Comparison of ENCODE assay signal across 21 mouse cellular contexts in genomic region chr12:99292152-99292551, GRCm38 (mm10).
DNase-seq lines count a peak whose midpoint lies in the region; ATAC-seq and TF ChIP-seq lines count a peak whose summit lies in the region.
"Had no signal": no experiment of that assay in that cellular context is flagged by ENCODE, and none has a peak within 500 bp of the region (broad histone marks: within the 10 kb centered on the region; RNA-seq: fewer than 3 reads in every experiment).

No protein-coding gene starts in this region.

- H3K36me3 ChIP-seq in forebrain, embryonic 12.5 days (replicated peaks) = peaks cover 12% of the 10 kb centered on the region
- peaks cover 2% of the 10 kb centered on the region; the same call in 1 of the 2 replicates for H3K36me3 ChIP-seq in forebrain, embryonic 16.5 days (ENCODE audit: control insufficient read depth, insufficient read depth)
- H3K36me3 ChIP-seq in midbrain, embryonic 15.5 days (replicated peaks) = no peaks in the 10 kb centered on the region
- no peaks in the 10 kb centered on the region for H3K36me3 ChIP-seq in midbrain, embryonic 11.5 days (ENCODE audit: control insufficient read depth, insufficient read depth, low read length)
- no peaks in the 10 kb centered on the region for H3K36me3 ChIP-seq in hindbrain, embryonic 14.5 days (replicated peaks; ENCODE audit: control insufficient read depth, insufficient read depth)
- H3K36me3 ChIP-seq in neural tube, embryonic 14.5 days (ENCODE audit: control insufficient read depth, insufficient read depth, low read length) = no peaks in the 10 kb centered on the region; the same call in 1 of the 2 replicates

- no peaks in the 10 kb centered on the region for H3K27me3 ChIP-seq in forebrain, embryonic 12.5 days
- H3K27me3 ChIP-seq in forebrain, embryonic 16.5 days (replicated peaks; ENCODE audit: control insufficient read depth, insufficient read depth, low read length) = no peaks in the 10 kb centered on the region
- no peaks in the 10 kb centered on the region for H3K27me3 ChIP-seq in midbrain, embryonic 15.5 days (replicated peaks)
- H3K27me3 ChIP-seq in midbrain, embryonic 11.5 days (ENCODE audit: control insufficient read depth, insufficient read depth, low read length) = no peaks in the 10 kb centered on the region
- H3K27me3 ChIP-seq in hindbrain, embryonic 14.5 days (ENCODE audit: control insufficient read depth, insufficient read depth, low read length) = no peaks in the 10 kb centered on the region
- no peaks in the 10 kb centered on the region for H3K27me3 ChIP-seq in neural tube, embryonic 14.5 days (ENCODE audit: control insufficient read depth, insufficient read depth, low read length)
- H3K27me3 ChIP-seq: embryonic facial prominence, embryonic 15.5 days had no signal

- no peak overlapping the region for H3K4me2 ChIP-seq in forebrain, embryonic 12.5 days
- no peak overlapping the region for H3K4me2 ChIP-seq in forebrain, embryonic 16.5 days (ENCODE audit: low read length)
- H3K4me2 ChIP-seq in midbrain, embryonic 15.5 days = no peak overlapping the region
- H3K4me2 ChIP-seq in midbrain, embryonic 11.5 days = no peak overlapping the region
- no peak overlapping the region for H3K4me2 ChIP-seq in hindbrain, embryonic 14.5 days (replicated peaks)
- no peak overlapping the region for H3K4me2 ChIP-seq in neural tube, embryonic 14.5 days (ENCODE audit: low read depth, low read length)
- H3K4me2 ChIP-seq: embryonic facial prominence, embryonic 15.5 days; heart, embryonic 11.5 days had no signal

- WGBS in forebrain, embryonic 12.5 days = 66% methylated on average over 6 of the region's 6 CpGs
- WGBS in forebrain, embryonic 16.5 days = 21% methylated on average over 6 of the region's 6 CpGs
- 48% methylated on average over 6 of the region's 6 CpGs for WGBS in midbrain, embryonic 15.5 days
- WGBS in midbrain, embryonic 11.5 days = 86% methylated on average over 6 of the region's 6 CpGs
- 41% methylated on average over 6 of the region's 6 CpGs for WGBS in hindbrain, embryonic 14.5 days
- WGBS in neural tube, embryonic 14.5 days = 36% methylated on average over 6 of the region's 6 CpGs
- WGBS in lung, adult 2 months = 79% methylated on average over 6 of the region's 6 CpGs

- H3K4me3 ChIP-seq in forebrain, embryonic 12.5 days (replicated peaks) = no peak overlapping the region
- no peak overlapping the region for H3K4me3 ChIP-seq in forebrain, embryonic 16.5 days (replicated peaks; ENCODE audit: low read length)
- no peak overlapping the region for H3K4me3 ChIP-seq in midbrain, embryonic 15.5 days
- H3K4me3 ChIP-seq in midbrain, embryonic 11.5 days (ENCODE audit: low read depth, low read length) = no peak overlapping the region
- H3K4me3 ChIP-seq in hindbrain, embryonic 14.5 days (replicated peaks; ENCODE audit: low read length) = no peak overlapping the region
- no peak overlapping the region for H3K4me3 ChIP-seq in neural tube, embryonic 14.5 days (ENCODE audit: low read depth, low read length)
- no peak overlapping the region for H3K4me3 ChIP-seq in lung, adult 2 months (replicated peaks; ENCODE audit: extremely low read depth, low read depth, low read length)
- H3K4me3 ChIP-seq: embryonic facial prominence, embryonic 15.5 days; layer of hippocampus, adult 2 months had no signal

- no peak for DNase-seq in midbrain, embryonic 11.5 days (ENCODE audit: low spot score, missing footprints)
- peak; percentile 55 for DNase-seq in hindbrain, embryonic 14.5 days (ENCODE audit: low spot score)
- no peak for DNase-seq in lung, postnatal 4 days
- no peak for DNase-seq in lung, adult 2 months
- DNase-seq: adrenal gland, postnatal 10 days; cerebellum, adult 8-10 months; gastrocnemius, postnatal 10 days; heart, adult 11 months; kidney, adult 9 months; kidney, postnatal 25 days; layer of hippocampus, postnatal 36 days; spleen, adult 18-20 months had no signal

- no peaks in the 10 kb centered on the region for H3K9me3 ChIP-seq in forebrain, embryonic 12.5 days
- H3K9me3 ChIP-seq in forebrain, embryonic 16.5 days (ENCODE audit: control insufficient read depth, low read length) = no peaks in the 10 kb centered on the region
- H3K9me3 ChIP-seq in midbrain, embryonic 15.5 days = no peaks in the 10 kb centered on the region
- no peaks in the 10 kb centered on the region for H3K9me3 ChIP-seq in midbrain, embryonic 11.5 days (ENCODE audit: control insufficient read depth, low read length)
- H3K9me3 ChIP-seq in hindbrain, embryonic 14.5 days (ENCODE audit: control insufficient read depth, low read length) = no peaks in the 10 kb centered on the region
- H3K9me3 ChIP-seq in neural tube, embryonic 14.5 days (ENCODE audit: control insufficient read depth, low read length) = no peaks in the 10 kb centered on the region
- H3K9me3 ChIP-seq: embryonic facial prominence, embryonic 15.5 days had no signal

- H3K27ac ChIP-seq in forebrain, embryonic 12.5 days = peak overlapping the region; percentile 50; the same call in 1 of the 2 replicates
- H3K27ac ChIP-seq in forebrain, embryonic 16.5 days (ENCODE audit: low read length) = no peak overlapping the region
- H3K27ac ChIP-seq in midbrain, embryonic 15.5 days = peak overlapping the region; percentile 23; the same call in 1 of the 2 replicates
- H3K27ac ChIP-seq in midbrain, embryonic 11.5 days (ENCODE audit: low read depth, low read length) = no peak overlapping the region
- peak overlapping the region; percentile 33 for H3K27ac ChIP-seq in hindbrain, embryonic 14.5 days
- H3K27ac ChIP-seq in neural tube, embryonic 14.5 days (ENCODE audit: low read depth, low read length) = no peak overlapping the region
- H3K27ac ChIP-seq: embryonic facial prominence, embryonic 15.5 days; layer of hippocampus, adult 2 months had no signal

- H3K4me1 ChIP-seq in forebrain, embryonic 12.5 days = peaks cover 64% of the 10 kb centered on the region
- H3K4me1 ChIP-seq in forebrain, embryonic 16.5 days (replicated peaks; ENCODE audit: control insufficient read depth, insufficient read depth, low read length) = peaks cover 36% of the 10 kb centered on the region
- peaks cover 44% of the 10 kb centered on the region for H3K4me1 ChIP-seq in midbrain, embryonic 15.5 days
- H3K4me1 ChIP-seq in midbrain, embryonic 11.5 days (ENCODE audit: control insufficient read depth, insufficient read depth, low read length) = peaks cover 19% of the 10 kb centered on the region
- H3K4me1 ChIP-seq in hindbrain, embryonic 14.5 days (replicated peaks; ENCODE audit: control insufficient read depth, insufficient read depth, low read length) = peaks cover 33% of the 10 kb centered on the region
- H3K4me1 ChIP-seq in neural tube, embryonic 14.5 days (ENCODE audit: control insufficient read depth, insufficient read depth, low read length) = peaks cover 16% of the 10 kb centered on the region
- H3K4me1 ChIP-seq in lung, adult 2 months (ENCODE audit: control insufficient read depth, insufficient read depth, low read length) = no peaks in the 10 kb centered on the region

- no peak for TF ChIP-seq CTCF in lung, adult 2 months (IDR thresholded peaks at IDR 0.05; ENCODE audit: insufficient read depth, low read length)

- no peak overlapping the region for H3K9ac ChIP-seq in forebrain, embryonic 12.5 days
- no peak overlapping the region for H3K9ac ChIP-seq in forebrain, embryonic 16.5 days (replicated peaks; ENCODE audit: low read depth, low read length)
- no peak overlapping the region for H3K9ac ChIP-seq in midbrain, embryonic 15.5 days
- H3K9ac ChIP-seq in midbrain, embryonic 11.5 days (ENCODE audit: low read length) = no peak overlapping the region
- H3K9ac ChIP-seq in hindbrain, embryonic 14.5 days = no peak overlapping the region
- no peak overlapping the region for H3K9ac ChIP-seq in neural tube, embryonic 14.5 days (replicated peaks; ENCODE audit: low read depth, low read length)
- H3K9ac ChIP-seq: embryonic facial prominence, embryonic 15.5 days had no signal

- ATAC-seq in forebrain, embryonic 12.5 days (ENCODE audit: low FRiP score) = no peak
- ATAC-seq in forebrain, embryonic 16.5 days = no peak
- ATAC-seq in midbrain, embryonic 15.5 days (replicated peaks) = peak; percentile 50; the same call in 1 of the 2 replicates
- ATAC-seq in midbrain, embryonic 11.5 days (ENCODE audit: low FRiP score) = no peak
- ATAC-seq in hindbrain, embryonic 14.5 days (ENCODE audit: low FRiP score) = no peak
- ATAC-seq in neural tube, embryonic 14.5 days (ENCODE audit: low read depth) = peak; percentile 45; the same call in 1 of the 2 replicates
- ATAC-seq: intestine, embryonic 16.5 days; lung, postnatal 0 days had no signal

- TF ChIP-seq POLR2A in lung, adult 2 months (IDR thresholded peaks at IDR 0.05; ENCODE audit: borderline replicate concordance, extremely low read depth, low read depth, low read length) = no peak

Comparison
In these comparisons a context has a peak if more than half of its experiments do, and no peak if none do; other contexts are left out.
1. ATAC-seq: peak in midbrain, embryonic 15.5 days (single experiment) and neural tube, embryonic 14.5 days (single experiment); none in forebrain, embryonic 12.5 days (single experiment), forebrain, embryonic 16.5 days (single experiment), midbrain, embryonic 11.5 days (single experiment) and hindbrain, embryonic 14.5 days (single experiment).
2. H3K27ac ChIP-seq: peak in forebrain, embryonic 12.5 days (single experiment), midbrain, embryonic 15.5 days (single experiment) and hindbrain, embryonic 14.5 days (single experiment); none in forebrain, embryonic 16.5 days (single experiment), midbrain, embryonic 11.5 days (single experiment) and neural tube, embryonic 14.5 days (single experiment).